Mouse (Mus musculus) megakaryocyte-erythroid progenitor cell, adult 5-6 weeks (primary cell): ENCODE measurements around the gene Dclk2. TPM values are rescaled to one million over a fixed set of nuclear protein-coding genes. Genes with fewer than 3 reads are reported as not detected.

ENCODE experiments used
- ATAC-seq: replicated peaks from 2 replicates; pipeline ENCODE4 v1.8.0; 2016; ENCODE audit warnings: mild to moderate bottlenecking, inconsistent platforms; ENCODE audit not compliant: severe bottlenecking, poor library complexity, low FRiP score, low TSS enrichment
- total RNA-seq, 2 experiments: library from RNA; stranded (forward) in 1 of 2; stranded (reverse) in 1 of 2; fragments of 200-1000, 215-1000 nt in 1 of 2; fragments of >200 nt in 1 of 2; fragmentation: Nextera tagmentation in 1 of 2; gene quantifications; 2 replicates each; pipeline ENCODE4 v1.2.3; 2014 to 2017

The Dclk2 gene
- total RNA-seq (2014; fragmentation: Nextera tagmentation) (2.9 and 3.1 TPM in 2 replicates), total RNA-seq (2017) (0.99 and 4.1 TPM in 2 replicates)

- ATAC-seq, result peak; percentile 49; the same call in 1 of the 2 replicates
These were observed at the start of gene Dclk2 for GRCm38 (mm10) chr3:86920343-86921083. Gene Dclk2, minus strand, starts transcription at chr3:86920852.

DNA sequence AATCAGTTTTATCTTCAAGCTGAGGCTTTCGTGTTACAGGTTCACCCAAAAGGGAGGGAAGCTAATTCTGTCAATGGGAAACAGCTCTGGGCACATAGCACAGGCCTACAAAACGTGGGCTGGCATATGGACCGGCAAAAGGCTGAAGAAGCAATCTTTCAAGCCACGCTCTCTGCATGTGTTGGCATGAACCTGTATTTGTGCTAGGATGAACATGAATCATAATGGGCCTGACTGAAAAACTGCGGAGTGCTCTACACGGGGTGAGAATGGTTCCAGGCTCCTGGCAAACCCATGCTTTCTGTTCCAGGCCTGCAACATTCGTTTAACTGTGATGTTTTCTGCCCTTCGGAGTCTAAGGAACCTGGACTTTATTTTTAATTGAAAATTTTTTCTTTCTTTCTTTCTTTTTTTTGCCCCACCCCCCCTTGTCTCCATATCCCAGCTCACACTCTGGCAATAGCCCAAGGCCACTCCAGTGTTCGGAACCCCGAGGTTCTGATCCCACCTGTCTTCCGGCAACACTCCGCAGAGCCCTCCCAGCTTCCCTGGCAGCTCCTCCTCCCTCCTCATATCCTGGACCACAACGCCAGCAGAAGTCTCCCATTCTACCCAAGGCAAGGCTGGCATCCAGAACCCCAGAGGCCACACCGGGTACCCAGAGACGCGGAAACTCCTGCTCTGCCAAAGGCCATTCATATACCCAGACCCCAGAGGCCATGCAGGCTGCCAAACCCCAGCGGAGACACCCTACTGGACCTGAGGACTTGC lies 42.2 kb upstream of the Dclk2 start:
- ATAC-seq, result no peak

GRCm38 (mm10) chr3:86961395-86961669 lies 40.7 kb upstream of the Dclk2 start:
- no peak for ATAC-seq

GRCm38 (mm10) chr3:86960656-86961394 lies 40.2 kb upstream of the Dclk2 start:
- no peak for ATAC-seq

- no peak for ATAC-seq
These were observed 38.4 kb upstream of the Dclk2 start for GRCm38 (mm10) chr3:86959088-86959487.

- no peak for ATAC-seq
These were observed 34.7 kb upstream of the Dclk2 start for GRCm38 (mm10) chr3:86955376-86955775.

GRCm38 (mm10) chr3:86954521-86954920 lies 33.9 kb upstream of the Dclk2 start:
- no peak for ATAC-seq

DNA sequence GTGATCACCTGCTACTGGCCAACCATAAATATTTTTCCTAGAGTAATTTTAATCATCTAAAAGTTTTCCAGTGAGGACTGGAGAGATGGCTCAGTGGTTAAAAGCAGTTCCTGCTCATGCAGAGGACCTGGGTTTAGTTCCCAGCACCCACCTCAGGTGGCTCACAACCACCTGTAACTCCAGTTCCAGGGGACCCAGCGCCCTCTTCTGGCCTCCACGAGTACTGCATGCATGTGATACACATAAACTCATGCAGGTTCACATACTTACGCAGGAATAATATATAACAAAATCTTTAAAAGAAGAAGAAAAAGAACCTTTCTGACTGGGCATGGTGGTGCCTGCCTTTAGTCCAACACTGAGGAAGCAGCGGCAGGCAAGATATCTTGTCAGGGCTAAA lies 33.2 kb upstream of the Dclk2 start:
- no peak for ATAC-seq

- no peak for ATAC-seq
These were observed 30.0 kb upstream of the Dclk2 start for GRCm38 (mm10) chr3:86950652-86951051.

DNA sequence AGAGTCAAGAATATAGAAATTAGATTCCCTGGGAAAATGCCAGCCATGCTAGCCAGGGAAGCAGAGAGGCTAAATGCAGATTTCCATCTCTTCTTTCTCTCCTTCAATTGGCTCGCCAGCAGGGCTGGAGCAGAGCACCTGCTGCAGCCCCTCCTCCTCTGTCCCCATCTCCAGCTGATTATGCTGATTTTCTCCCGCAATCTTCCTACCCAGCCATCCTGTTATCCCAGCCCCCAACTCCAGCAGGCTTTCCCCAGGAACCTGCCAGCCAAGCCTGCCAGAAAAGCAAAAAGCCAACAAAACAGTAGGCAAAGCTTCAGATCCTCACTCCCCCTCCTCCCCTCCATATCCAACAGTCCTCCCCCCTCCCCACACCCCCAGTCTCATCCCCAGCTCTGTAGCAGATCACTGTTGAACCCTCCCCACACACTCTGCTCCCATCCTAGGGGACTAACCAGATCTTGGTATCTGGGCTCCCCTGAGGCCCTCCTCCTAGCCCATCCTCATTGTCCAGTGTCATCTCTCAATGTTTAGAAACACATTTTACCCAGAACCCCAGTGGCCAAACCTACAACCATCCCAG lies 15.7 kb upstream of the Dclk2 start:
- no peak for ATAC-seq

GRCm38 (mm10) chr3:86933446-86933845 lies 12.8 kb upstream of the Dclk2 start:
- no peak for ATAC-seq

GRCm38 (mm10) chr3:86923686-86924085 lies 3.0 kb upstream of the Dclk2 start:
- no peak for ATAC-seq

DNA sequence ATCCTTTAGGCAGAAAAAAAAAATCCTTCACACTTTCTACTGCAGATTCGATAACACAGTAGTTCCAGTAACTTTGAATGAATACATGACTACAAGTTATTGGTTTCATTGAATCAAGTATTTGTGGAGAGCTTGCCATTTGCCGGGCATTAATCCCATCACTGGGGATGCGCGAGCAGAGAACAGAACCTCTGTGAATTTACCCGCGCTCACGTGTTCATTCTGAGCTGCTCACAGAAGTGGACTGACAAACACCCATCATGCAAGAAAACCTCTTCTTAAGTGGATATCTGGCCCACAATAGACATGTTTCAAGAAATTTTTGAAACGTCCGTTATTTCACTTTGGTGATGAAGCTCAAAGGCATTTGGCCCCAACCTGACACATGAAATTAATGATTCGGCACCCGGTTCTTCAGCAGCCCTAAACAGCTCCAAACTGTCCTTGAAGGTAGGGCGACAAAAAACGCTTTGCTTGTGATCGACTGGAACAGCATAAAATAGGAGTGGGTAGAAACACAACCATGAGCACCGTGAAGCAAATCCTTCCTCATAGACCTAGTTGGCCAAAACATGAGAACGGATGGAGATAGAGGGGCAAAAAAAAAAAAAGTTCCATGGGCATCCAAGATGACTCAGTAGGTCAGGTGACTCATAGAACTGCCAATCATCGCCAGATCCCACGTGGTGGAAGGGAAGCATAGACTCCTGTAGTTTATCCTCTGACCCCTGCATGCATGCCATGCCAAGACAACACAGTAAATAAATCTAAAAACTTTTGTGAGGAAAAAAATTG lies 726 bp upstream of the Dclk2 start:
- ATAC-seq, result no peak

GRCm38 (mm10) chr3:86919641-86920342 lies 860 bp downstream of the Dclk2 start:
- ATAC-seq, result 0 out of 2 replicates have a peak, but pooled peaks have one; percentile 11

GRCm38 (mm10) chr3:86917048-86917447 lies 3.6 kb downstream of the Dclk2 start:
- no peak for ATAC-seq

GRCm38 (mm10) chr3:86916626-86917025 lies 4.0 kb downstream of the Dclk2 start:
- no peak for ATAC-seq

DNA sequence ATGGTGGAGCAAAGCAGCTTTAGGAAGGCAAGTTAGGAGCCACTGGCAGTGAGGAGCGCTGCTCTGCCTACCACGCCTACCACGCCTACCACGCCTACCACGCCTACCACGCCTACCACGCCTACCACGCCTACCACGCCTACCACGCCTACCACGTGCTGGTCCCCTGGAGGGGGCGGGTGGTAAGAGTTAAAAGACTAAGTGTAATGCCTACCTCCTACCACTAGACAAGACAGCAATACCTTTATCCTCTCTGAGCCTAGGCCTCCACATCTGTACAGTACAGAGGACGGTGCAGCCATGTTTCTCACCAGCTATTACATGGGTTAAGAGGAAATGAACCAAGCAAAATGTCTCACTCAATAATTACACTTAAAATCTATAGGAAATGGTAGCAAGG lies 5.4 kb downstream of the Dclk2 start:
- ATAC-seq, result peak; percentile 57

GRCm38 (mm10) chr3:86914316-86914715 lies 6.3 kb downstream of the Dclk2 start:
- ATAC-seq, result no peak

DNA sequence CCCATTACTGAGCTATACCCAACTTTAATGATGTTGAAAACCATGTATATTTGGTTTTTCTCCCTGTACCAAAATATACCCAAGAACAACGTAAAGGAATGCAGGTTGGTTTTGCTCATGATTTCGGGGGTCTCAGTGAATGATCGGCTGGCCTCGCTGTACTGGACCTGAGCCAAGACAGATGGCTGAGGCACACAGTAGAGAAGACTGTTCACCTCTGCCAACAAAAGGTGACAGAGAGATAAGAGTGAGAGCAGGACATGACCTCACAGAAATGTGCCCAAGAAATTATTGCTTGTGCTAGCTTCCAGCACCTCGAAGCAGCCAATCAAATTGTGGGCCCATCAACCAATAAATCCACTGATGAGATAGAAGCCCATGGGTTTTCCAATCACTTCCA lies 22.3 kb downstream of the Dclk2 start:
- ATAC-seq, result no peak
